In genomic region chr6:20572621-20573020, GRCm38 (mm10) we compare ENCODE assay signal across 6 mouse cellular contexts.
"Had no signal": no experiment of that assay in that cellular context is flagged by ENCODE, and none has a peak within 500 bp of the region (broad histone marks: within the 10 kb centered on the region; RNA-seq: fewer than 3 reads in every experiment).

No protein-coding gene starts in this region.

- ATAC-seq: midbrain, embryonic 13.5 days had no signal

- DNase-seq: kidney, postnatal 10 days; kidney, postnatal 4 days; left cerebral cortex, postnatal 4 days; lung, adult 18-20 months; right cerebral cortex, postnatal 14 days had no signal
